Mouse (Mus musculus) left cerebral cortex, adult 9 months (tissue): Measurements from ENCODE around the gene Ppme1.

Experiments
- DNase-seq, 2 experiments: peaks; one replicate each; pipeline ENCODE4 v3.0.0; 2022; ENCODE audit warnings: low spot score in 2 of 2

Ppme1 gene

DNA sequence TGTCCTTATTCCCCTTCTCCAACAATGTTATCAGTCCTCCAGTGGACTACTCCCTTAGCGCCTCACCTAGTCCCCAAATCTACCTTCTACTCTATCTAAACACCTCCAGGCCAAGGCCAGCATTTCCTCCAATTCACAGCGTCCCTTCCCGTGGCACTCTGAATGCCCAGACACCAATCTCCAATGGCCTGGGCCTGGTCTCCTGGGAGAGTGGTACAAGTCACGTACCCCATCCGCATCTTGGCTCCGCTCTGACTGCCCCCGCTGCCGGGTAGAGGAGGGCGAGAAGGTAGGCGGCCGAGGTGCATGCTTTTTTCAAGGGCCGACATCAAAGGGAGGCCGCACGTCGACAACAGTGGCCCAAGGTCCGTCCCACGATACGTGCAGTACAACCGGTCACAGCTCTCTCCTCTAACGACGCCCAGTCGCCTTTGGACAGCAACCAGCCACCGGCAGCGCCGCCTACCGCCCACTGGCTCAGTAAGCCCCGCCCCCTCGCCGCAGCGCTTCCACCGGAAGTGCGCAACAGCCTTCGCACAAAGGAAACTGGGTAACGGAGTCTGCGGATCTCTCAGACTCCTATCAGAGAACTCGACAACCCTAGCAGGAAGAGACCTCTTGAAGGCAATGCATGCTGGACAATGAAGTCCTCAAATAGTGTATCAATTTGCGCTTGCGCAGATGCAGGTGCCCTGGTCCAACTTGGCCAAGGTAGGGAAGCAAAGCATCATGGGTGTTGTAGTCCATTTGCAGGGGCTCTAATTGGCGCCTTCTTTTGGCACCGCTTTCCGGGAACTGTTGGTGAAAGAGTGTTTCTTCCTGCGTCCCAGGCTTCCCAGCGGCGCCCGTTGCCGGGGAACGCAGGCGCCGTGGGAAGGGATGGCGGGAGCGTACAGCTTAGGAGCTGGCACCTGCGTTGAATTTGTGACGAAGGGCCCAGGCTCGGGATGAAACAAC, at the start of gene Ppme1, which contains the start of gene C2cd3:
Gene Ppme1 (minus strand): TSS at position 813 of the 957 bp plus-strand sequence.
Gene C2cd3 (plus strand): TSS at position 739 of the 957 bp plus-strand sequence.
- DNase-seq = peak; percentile 100

DNA sequence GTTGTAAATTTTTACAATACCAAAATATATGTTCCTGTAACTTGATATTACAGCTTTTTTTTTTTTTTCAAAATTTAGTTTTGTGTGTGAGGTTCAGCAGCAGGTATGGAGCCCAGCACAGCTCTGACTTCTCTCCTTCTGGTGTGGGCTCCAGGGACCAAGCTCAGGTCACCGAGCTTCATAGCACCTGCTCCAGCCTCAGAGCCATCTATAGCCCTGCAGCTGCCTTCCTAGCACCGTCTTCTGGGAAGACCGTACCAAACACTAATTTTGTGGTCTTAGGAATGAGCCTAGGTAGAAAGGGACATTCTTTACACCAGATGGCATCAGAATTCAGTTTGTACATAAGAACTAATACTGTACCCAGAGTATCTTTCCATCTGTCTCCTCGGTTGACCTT, 36.6 kb upstream of the Ppme1 start:
- DNase-seq = no peak

DNA sequence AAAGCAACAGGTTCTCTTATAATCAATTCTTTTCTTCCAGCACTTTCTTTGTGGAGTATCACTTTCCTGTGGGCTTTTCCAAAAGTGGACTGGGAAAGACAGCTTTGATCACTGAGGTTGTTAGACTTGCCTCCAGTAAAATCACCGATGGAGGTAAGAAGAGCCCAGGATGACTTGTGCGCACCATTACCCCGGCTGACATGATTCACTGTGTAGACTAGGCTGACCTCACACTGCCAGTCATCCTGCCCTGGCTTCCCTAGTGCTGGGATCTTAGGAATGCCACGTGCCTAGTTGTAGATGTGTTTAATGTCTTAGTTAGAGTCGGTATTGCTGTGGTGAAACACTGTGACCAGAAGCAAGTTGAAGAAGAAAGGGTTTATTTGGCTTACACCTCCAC, 35.6 kb upstream of the Ppme1 start:
- no peak for DNase-seq

DNA sequence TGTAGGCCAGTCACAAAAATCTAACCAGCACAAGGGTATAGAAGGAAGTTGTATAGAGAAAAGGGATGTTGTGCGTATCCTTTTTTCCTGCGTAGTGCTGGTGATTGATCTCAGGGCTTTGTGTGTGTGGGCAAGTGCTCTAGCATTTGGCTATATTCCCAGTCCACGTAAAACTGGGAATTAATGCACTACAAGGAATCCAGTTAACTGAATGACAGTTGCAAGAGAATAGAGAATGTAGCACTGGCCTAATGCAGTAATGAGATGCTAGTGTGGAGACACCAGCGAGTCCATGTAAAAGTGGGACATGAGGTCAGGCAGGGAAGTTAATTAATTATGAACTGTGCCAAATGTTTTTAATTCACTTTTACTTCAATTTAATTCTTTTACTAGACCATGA, 30.6 kb upstream of the Ppme1 start:
- DNase-seq = no peak

DNA sequence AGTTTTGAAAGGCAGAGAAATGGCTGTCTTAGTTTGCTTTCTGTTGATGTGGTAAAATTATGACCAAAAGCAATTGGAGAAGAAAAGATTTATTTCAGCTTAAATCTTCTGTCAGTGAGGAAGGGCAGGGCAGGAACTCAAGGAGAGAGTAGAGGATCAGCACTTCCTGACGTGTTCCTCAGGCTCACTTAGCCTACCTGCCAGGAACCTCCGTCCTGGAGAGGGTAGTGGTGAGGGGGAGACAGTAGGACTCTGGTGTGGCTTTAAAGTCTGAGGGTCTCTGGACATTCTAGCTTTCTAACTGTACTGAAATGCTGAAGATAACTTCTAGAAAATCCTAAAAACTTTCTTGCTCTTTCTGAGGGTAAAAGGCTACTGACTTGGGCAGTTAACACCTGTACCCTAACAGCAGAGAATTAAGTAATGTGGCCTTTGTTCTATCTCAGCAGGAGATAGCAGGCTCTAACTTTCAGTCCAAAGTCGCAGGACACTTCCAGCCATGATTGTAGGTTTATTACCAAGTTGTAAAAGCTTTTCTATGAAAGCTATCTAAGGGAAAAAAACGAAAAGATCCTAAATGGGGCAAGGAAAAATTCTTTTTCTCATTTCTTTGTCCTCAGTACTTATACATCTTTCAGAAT, 28.9 kb upstream of the Ppme1 start:
- DNase-seq = no peak

DNA sequence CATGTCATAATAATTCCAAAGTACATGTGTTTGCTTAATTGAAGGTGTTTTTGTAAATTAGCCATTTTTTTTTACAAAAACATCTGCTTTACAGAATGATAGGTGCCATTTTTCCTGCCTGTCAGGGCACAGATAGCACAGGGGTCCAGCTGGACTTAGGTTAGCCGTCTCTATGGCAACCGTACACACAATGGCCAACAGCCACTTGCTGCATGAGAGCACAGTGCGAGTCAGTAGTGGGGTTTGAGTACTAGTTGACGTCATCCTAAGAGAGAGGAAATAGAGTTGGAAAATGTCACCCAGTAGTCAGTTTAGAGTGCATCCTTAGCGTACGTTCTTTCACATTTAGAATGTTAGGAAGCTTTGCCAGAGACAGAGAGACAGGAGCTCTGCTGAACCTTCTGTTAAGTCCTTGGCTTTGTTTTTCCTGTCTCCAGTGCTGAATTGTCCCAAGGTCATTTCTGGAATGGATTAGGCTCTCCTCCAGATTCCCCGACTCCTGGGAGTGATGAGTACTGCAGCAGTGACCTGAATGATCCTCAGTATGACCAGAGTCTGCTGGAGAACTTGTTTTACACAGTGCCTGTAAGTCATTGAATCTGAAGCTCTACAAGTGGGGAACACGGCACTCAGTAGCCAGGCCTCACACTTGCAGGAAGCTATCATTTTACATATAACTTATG, 27.3 kb upstream of the Ppme1 start:
- DNase-seq = no peak

DNA sequence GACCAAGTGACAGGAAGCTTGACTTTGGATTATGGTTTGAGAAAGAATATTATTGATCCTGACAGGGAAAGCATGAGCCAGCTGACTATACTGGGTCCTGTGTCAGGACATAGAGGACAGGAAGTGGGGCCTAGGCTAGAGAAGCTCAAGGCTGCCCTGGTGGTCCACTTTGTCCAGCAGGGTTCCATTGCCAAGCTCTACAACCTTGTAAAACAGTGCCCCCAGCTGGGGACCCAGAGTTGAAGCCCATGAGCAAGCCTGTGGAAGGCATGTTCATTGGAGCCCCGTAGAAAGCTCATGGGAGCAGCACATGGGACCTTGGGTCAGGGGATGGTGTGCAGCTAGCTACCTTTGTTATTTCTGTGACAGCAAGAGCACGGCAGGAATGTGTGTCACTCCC, 20.2 kb upstream of the Ppme1 start:
- DNase-seq = no peak

DNA sequence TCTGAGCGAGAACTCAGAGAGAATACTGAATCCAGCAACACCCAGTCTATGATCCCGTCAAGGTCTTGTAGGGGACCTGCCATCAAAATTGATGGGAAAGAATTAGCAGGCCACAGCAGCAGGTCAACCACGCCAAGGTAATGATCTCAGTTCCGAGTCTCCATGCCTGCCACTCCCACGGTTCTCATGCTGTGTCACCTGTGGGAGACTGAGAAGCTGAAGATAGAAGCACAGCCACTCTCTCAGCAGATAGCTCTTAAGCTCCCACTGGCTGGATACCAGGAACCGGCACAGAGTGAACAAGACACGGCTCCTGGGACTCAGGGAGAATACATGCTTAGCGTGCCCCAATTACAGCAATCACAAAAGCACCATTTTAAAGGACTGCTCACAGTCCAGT, 18.1 kb upstream of the Ppme1 start:
- peak in 1 of 2 experiments; percentile 33 for DNase-seq

DNA sequence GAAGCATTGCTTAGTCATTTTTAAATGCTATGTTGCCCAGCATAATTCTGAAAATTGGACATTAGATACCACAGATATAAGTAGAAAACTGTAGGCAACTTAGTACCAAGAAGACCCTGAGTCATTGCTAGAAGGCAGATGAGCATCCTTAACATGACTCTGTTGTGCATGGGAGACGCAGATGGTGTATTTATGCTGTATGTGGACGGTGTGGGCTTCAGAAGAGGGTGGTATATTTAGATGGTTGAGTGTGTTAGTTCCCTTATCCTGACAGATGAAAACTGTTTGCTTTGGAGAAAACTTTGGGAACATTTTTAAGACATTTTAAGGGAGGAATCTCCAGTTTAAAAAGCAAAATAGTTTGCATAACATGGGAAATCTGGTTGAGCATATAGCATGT, 16.1 kb upstream of the Ppme1 start:
- DNase-seq = peak; percentile 37 to 42

DNA sequence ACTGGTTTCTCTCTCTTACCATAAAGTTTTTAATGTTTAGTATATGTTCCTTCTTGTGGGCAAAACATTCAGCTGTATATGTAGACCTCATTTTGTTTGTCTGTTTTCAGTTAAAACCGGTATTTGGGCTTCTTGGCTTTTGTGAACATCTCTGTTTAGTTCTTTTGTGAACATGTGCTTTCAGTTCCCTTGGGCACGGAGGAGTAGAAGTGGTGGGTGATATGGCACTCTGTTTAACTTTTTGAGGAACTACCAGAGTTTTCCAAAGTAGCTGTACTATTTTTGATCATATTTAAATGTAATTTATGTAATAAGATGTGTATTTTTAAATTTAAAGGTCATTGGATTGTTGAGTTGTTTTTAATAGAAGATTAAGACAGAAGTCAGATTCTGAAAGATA, 11.1 kb upstream of the Ppme1 start:
- no peak for DNase-seq

DNA sequence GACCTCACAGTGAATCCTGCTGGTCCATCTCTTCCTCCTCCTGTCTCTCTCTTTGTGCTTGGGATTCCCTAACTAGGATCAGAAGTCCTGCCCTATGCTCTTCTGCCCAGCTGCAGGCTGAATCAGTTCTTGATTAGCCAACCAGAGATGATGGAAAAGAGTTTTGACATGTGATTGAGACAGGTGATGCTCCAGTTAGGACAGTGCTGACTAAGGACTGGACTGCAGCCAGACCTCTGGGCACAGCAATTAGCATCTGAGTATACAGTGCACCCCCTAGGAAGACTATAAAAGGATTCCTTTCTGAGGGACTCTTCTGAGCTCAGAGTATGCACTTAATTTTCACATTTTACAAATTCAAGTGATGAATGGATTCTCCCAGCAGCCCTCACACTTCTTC, 9.1 kb upstream of the Ppme1 start:
- no peak for DNase-seq

DNA sequence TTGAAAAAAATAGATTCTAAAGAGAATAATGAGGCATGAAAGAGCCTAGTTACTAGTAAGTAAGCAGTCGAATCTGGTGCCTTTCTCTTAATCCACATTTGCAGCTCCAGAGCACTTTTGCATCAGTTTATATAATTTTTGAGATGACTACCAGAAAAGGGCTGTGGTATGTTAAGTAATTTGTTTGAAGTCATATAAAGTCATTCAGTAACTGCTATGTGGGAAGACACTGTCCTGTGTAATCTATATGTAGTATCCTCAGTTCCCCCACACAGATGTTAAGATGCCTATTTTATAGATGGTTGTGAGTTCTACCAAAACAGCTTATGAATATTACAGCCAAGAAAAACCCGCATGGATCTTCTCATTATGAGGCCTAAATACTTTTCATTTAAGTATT, 6.2 kb upstream of the Ppme1 start:
- DNase-seq = no peak

DNA sequence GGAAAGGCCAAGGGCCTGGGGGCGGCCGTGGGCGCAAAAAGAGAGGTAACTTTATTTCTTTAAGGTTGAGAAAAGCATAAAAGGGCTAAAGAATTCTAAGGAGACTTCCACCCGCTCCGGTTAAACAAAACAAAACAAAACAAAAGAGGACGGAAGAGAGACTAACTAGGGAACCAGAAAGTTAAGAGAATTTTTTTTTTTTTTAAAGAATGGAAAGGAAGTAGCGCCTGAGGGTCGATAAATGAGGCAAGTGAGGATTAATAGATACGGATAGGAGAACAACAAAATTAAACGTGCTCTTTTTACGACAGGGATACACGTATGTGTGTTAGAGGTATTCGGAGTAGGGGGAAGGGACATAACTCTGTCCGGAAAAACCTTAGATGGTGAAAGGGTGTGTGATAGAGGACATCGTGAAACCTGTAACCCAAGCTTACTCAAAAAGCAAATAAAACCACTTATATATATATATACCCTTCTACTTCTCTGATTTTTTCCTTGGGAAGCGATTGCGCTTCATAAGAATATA, 409 bp upstream of the Ppme1 start:
- no peak for DNase-seq

DNA sequence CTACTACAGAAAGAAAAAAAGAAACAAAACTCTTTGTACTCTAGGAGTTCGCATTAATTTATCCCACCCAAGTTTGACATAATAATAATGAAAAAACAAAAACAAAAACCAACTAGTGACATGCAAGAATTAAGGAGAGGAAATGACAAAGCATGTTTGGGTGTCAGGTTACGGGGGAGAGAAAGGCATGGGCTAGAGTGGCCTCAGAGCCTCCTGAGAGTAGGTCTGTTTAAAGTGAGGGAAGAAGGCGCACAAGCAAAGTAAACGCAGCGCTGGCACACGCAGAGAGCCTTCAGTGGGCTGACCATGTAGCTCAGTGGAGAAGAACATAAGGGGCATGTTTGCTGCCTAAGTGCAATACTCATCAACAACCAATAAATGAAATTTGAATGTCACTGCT, 7.2 kb downstream of the Ppme1 start:
- DNase-seq = no peak

DNA sequence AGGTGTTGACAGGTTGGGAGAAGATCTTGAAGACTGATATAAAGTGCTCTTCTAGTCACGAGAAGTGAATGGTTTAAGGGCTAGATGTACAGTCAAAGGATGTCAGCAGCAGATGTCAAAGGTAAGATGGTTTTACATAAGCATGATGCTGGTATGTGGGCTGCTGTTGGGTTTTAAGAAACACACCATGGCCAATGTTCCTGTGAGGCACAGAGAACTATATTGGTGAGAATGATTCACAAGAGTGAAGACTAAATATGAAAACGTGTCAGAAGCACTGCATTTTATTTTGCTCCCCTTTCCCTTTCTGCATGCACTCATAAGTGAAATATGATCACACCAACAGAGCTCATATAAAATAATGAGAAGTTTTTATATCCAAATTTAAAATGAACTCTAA, 8.9 kb downstream of the Ppme1 start:
- DNase-seq = peak in 1 of 2 experiments; percentile 29

DNA sequence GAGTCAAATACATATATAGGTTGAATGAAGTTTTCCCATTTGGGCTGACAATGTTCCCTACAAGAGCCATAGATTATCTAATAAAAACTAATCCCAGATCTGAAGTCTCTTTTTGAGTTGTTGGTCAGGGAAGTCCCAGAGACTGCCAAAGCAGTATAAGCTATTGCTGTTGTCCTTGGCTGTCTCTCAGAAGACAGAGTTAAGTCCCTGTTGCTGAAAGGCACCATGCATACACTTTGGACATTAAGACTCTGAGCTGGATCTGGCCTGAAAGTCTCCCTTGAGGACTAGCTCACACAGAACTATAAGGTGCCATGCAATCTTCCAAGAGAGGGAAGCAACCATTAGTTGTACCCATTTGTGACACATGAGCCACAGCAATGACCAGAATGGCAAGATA, 14.3 kb downstream of the Ppme1 start:
- no peak for DNase-seq

DNA sequence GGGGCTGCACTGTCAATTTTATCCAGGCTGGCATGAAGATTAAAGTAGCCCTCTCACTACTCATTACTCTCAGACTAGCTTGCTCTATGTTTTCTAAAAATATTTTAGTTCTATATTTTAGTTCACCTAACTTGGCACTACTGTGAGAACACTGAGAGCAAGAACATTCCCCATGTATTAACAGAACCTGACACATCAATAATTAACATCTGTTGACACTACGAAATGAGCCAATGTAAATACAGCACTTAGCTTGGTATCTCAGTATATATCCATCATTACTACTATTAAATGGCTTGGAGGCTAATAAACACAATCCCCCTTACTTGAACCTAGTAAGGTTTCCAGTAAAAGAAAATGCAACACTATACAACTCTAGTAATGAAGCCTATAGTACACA, 15.3 kb downstream of the Ppme1 start:
- DNase-seq = no peak

DNA sequence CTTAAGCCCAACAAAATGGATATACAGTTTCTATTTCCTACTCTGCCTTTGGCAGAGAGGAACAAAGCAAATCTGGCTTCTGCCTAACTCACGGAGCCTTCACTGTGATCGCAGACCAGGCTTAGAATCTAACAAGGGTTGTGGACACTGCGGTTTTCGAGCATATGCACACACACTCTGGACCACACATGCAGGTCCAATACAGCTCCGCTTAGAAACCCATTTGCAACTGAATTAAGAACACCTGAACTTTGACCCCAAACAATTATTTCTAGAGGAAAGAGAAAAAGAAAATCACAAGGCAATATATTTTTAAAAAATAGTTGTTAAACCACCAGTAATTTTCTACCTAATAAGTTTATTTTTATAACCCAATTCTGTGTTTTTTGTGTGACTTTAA, 15.8 kb downstream of the Ppme1 start:
- no peak for DNase-seq

DNA sequence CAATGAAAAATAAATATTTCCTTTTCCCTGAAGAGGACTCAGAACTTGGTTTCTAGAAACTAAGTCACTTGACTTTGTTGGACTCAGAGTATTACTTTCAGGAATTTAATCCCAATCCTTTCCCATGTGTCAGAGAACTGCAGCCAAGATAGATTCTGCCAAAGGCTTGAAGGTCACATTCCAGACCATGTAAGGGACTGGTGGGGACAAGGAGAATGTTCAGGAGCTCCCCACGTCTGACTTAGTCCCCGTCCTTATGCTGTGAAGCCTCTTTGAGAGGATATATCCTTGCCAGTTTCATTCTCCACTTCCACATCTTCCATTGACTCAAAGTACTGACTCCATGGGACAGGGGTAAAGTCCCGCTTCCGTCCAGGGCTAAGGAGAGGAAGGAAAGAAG, 17.1 kb downstream of the Ppme1 start:
- no peak for DNase-seq

DNA sequence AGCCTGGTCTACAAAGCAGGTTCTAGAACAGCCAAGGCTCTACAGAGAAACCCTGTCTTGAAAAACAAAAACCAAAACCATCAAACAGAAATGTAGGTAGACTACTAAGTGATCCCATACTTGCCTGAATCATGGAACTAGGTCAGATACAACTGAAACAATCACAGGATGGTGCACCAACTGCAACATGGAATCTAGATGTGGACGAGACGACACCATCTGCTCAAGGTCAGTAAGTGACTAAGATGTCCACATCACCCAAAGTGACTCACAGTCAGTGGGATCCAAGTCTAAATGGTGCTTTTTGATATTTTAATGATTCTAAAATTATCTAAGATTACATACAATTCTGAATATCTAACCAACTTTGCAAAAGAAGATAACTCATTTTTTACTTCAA, 36.2 kb downstream of the Ppme1 start:
- no peak for DNase-seq

DNA sequence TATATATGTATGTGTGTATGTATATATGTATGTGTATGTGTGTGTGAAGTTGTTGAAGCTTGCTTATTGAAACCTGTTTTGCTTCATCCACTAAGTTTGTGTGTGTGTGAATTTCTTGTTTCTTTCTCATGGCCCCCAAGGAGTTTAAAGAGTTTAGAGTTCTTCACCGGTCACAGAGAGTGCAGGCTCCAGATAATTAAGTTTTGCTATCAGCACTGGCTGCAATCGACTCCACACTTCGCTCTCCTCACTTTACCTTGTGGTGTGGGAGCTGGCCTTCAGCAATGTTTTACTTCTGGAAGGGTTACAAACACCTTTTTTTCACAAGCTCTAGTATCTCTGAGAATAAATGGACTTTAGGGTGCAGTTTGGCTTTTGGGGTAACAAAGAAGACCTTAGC, 40.8 kb downstream of the Ppme1 start:
- no peak for DNase-seq

DNA sequence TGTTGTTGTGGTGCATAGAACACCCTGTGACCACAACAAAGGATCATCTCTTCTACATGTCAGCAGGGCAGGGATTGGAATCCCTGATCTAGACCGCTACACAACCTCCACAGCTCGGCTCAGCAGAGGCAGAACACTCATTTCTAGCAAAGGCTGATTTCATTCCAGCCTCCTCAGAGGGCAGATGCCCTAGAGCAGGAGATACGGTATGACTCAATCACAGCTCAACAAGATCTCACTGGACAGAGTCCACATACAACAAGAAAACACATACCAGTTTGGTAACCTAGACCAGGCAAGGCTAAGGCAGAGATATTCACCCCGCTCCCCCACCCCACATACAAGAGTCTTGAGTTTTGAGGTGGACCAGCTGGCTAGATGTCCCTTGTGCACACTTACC, 43.5 kb downstream of the Ppme1 start:
- DNase-seq = no peak
